ENCODE assay signal across 16 mouse cellular contexts in the genomic region with DNA sequence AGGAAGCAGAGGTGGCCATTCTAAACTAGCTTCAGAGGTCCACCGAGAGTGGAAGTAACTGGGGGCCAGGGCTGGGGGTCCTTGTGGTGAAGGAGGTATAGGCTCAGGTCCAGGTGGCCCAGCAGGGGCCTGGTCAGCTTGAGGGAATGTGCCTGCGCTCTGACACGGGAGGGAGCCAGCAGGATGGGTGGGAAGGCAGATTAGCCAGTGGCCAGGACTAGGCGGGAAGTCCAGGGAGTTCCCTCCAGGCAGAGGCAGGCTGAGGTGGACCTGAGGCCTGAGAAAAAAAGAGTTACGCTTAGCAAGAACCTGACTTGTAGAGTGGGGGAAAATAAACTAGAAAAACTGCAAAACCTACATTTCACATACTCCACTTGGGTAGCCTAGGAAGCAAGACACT. TPM values are rescaled to one million over a fixed set of nuclear protein-coding genes. Genes with fewer than 3 reads are reported as not detected.
A peak's percentile ranks its signal among the peaks of the same experiment; 100 is the strongest.
DNase-seq lines count a peak whose midpoint lies in the region; ATAC-seq and TF ChIP-seq lines count a peak whose summit lies in the region.
"Had no signal": no experiment of that assay in that cellular context is flagged by ENCODE, and none has a peak within 500 bp of the region (broad histone marks: within the 10 kb centered on the region; RNA-seq: fewer than 3 reads in every experiment).

No protein-coding gene starts in this region.

- no peak overlapping the region for H3K4me3 ChIP-seq in kidney, embryonic 15.5 days (replicated peaks)
- H3K4me3 ChIP-seq in stomach, embryonic 16.5 days (replicated peaks; ENCODE audit: low read length), result no peak overlapping the region
- no peak overlapping the region for H3K4me3 ChIP-seq in stomach, postnatal 0 days (ENCODE audit: low read depth, low read length)
- H3K4me3 ChIP-seq in small intestine, adult 2 months (ENCODE audit: low read depth, low read length), result no peak overlapping the region
- no peak overlapping the region for H3K4me3 ChIP-seq in forebrain, embryonic 16.5 days (replicated peaks; ENCODE audit: low read length)
- H3K4me3 ChIP-seq: embryonic facial prominence, embryonic 15.5 days; forebrain, embryonic 15.5 days; midbrain, embryonic 15.5 days; neural tube, embryonic 13.5 days; stomach, embryonic 15.5 days had no signal

- H3K9me3 ChIP-seq in kidney, embryonic 15.5 days (replicated peaks), result no peaks in the 10 kb centered on the region
- H3K9me3 ChIP-seq in stomach, embryonic 16.5 days (replicated peaks; ENCODE audit: control insufficient read depth, low read length), result no peaks in the 10 kb centered on the region
- no peaks in the 10 kb centered on the region for H3K9me3 ChIP-seq in stomach, postnatal 0 days (ENCODE audit: control insufficient read depth, low read length)
- no peaks in the 10 kb centered on the region for H3K9me3 ChIP-seq in forebrain, embryonic 16.5 days (ENCODE audit: control insufficient read depth, low read length)
- H3K9me3 ChIP-seq: embryonic facial prominence, embryonic 15.5 days; forebrain, embryonic 15.5 days; midbrain, embryonic 15.5 days; neural tube, embryonic 13.5 days; stomach, embryonic 15.5 days had no signal

- 0 out of 2 replicates have a peak, but pooled peaks have one; percentile 40 for ATAC-seq in kidney, embryonic 15.5 days (replicated peaks; ENCODE audit: low FRiP score)
- ATAC-seq in stomach, embryonic 16.5 days (ENCODE audit: insufficient read depth, low FRiP score), result no peak
- ATAC-seq in stomach, postnatal 0 days (ENCODE audit: low FRiP score, low TSS enrichment), result no peak
- ATAC-seq in forebrain, embryonic 16.5 days, result no peak
- ATAC-seq: forebrain, embryonic 15.5 days; midbrain, embryonic 15.5 days had no signal

- no peak for TF ChIP-seq EP300 in stomach, postnatal 0 days (optimal IDR thresholded peaks at IDR 0.05)

- H3K36me3 ChIP-seq in kidney, embryonic 15.5 days, result no peaks in the 10 kb centered on the region
- H3K36me3 ChIP-seq in stomach, embryonic 16.5 days (ENCODE audit: control insufficient read depth, insufficient read depth, low read length), result no peaks in the 10 kb centered on the region
- H3K36me3 ChIP-seq in stomach, postnatal 0 days (ENCODE audit: control insufficient read depth, insufficient read depth, low read length), result no peaks in the 10 kb centered on the region
- H3K36me3 ChIP-seq in small intestine, adult 2 months (ENCODE audit: control insufficient read depth, insufficient read depth, low read length), result no peaks in the 10 kb centered on the region
- no peaks in the 10 kb centered on the region for H3K36me3 ChIP-seq in forebrain, embryonic 16.5 days (ENCODE audit: control insufficient read depth, insufficient read depth)
- H3K36me3 ChIP-seq: embryonic facial prominence, embryonic 15.5 days; forebrain, embryonic 15.5 days; midbrain, embryonic 15.5 days; neural tube, embryonic 13.5 days; stomach, embryonic 15.5 days had no signal

- peak overlapping the region; percentile 39 for H3K4me2 ChIP-seq in kidney, embryonic 15.5 days
- H3K4me2 ChIP-seq in stomach, embryonic 16.5 days (ENCODE audit: low read depth, low read length), result peak overlapping the region; percentile 20; the same call in 1 of the 2 replicates
- H3K4me2 ChIP-seq in stomach, postnatal 0 days (replicated peaks; ENCODE audit: low read depth), result no peak overlapping the region; the same call in 1 of the 2 replicates
- no peak overlapping the region for H3K4me2 ChIP-seq in forebrain, embryonic 16.5 days (ENCODE audit: low read length)
- H3K4me2 ChIP-seq: embryonic facial prominence, embryonic 15.5 days; forebrain, embryonic 15.5 days; midbrain, embryonic 15.5 days; neural tube, embryonic 13.5 days; stomach, embryonic 15.5 days had no signal

- TF ChIP-seq CTCF in stomach, postnatal 0 days (IDR thresholded peaks at IDR 0.05; ENCODE audit: low read depth), result no peak
- no peak for TF ChIP-seq CTCF in small intestine, adult 2 months (IDR thresholded peaks at IDR 0.05; ENCODE audit: extremely low read depth, insufficient read length, insufficient replicate concordance, low read depth, low read length)

- no peaks in the 10 kb centered on the region for H3K27me3 ChIP-seq in kidney, embryonic 15.5 days
- no peaks in the 10 kb centered on the region for H3K27me3 ChIP-seq in stomach, embryonic 16.5 days (ENCODE audit: control insufficient read depth, insufficient read depth, low read length)
- no peaks in the 10 kb centered on the region for H3K27me3 ChIP-seq in stomach, postnatal 0 days (ENCODE audit: control insufficient read depth, insufficient read depth, low read length)
- no peaks in the 10 kb centered on the region for H3K27me3 ChIP-seq in small intestine, adult 2 months (ENCODE audit: control insufficient read depth, insufficient read depth, low read length)
- no peaks in the 10 kb centered on the region for H3K27me3 ChIP-seq in forebrain, embryonic 16.5 days (replicated peaks; ENCODE audit: control insufficient read depth, insufficient read depth, low read length)
- H3K27me3 ChIP-seq: embryonic facial prominence, embryonic 15.5 days; forebrain, embryonic 15.5 days; midbrain, embryonic 15.5 days; neural tube, embryonic 13.5 days; stomach, embryonic 15.5 days had no signal

- no peak for TF ChIP-seq POLR2A in small intestine, adult 2 months (IDR thresholded peaks at IDR 0.05; ENCODE audit: low read depth, low read length)

- peak overlapping the region; percentile 67; the same call in 1 of the 2 replicates for H3K27ac ChIP-seq in kidney, embryonic 15.5 days
- H3K27ac ChIP-seq in stomach, embryonic 16.5 days (ENCODE audit: low read length), result no peak overlapping the region
- H3K27ac ChIP-seq in stomach, postnatal 0 days (replicated peaks), result no peak overlapping the region
- 0 out of 2 replicates have a peak overlapping the region, but pooled peaks have one; percentile 9 for H3K27ac ChIP-seq in small intestine, adult 2 months (ENCODE audit: insufficient read depth, low read depth, low read length)
- H3K27ac ChIP-seq in forebrain, embryonic 16.5 days (ENCODE audit: low read length), result no peak overlapping the region
- H3K27ac ChIP-seq: embryonic facial prominence, embryonic 15.5 days; forebrain, embryonic 15.5 days; midbrain, embryonic 15.5 days; neural tube, embryonic 13.5 days; stomach, embryonic 15.5 days had no signal

- H3K9ac ChIP-seq in kidney, embryonic 15.5 days, result no peak overlapping the region
- H3K9ac ChIP-seq in stomach, embryonic 16.5 days (ENCODE audit: low read length), result no peak overlapping the region
- no peak overlapping the region for H3K9ac ChIP-seq in stomach, postnatal 0 days (ENCODE audit: low read length)
- H3K9ac ChIP-seq in forebrain, embryonic 16.5 days (replicated peaks; ENCODE audit: low read depth, low read length), result no peak overlapping the region
- H3K9ac ChIP-seq: embryonic facial prominence, embryonic 15.5 days; forebrain, embryonic 15.5 days; midbrain, embryonic 15.5 days; neural tube, embryonic 13.5 days; stomach, embryonic 15.5 days had no signal

- no peak for DNase-seq in kidney, postnatal 14 days
- DNase-seq in stomach, postnatal 0 days (ENCODE audit: low spot score), result no peak
- DNase-seq in heart, postnatal 4 days, result peak; percentile 29
- DNase-seq in testis, postnatal 14 days (ENCODE audit: low spot score), result no peak
- DNase-seq: left cerebral cortex, postnatal 4 days had no signal

- WGBS in kidney, embryonic 15.5 days, result 60% methylated on average over 5 of the region's 5 CpGs
- WGBS in stomach, embryonic 16.5 days, result 57% methylated on average over 5 of the region's 5 CpGs
- 73% methylated on average over 5 of the region's 5 CpGs for WGBS in stomach, postnatal 0 days
- WGBS in small intestine, adult 2 months, result 82% methylated on average over 5 of the region's 5 CpGs
- WGBS in forebrain, embryonic 16.5 days, result 74% methylated on average over 5 of the region's 5 CpGs

- peaks cover 16% of the 10 kb centered on the region for H3K4me1 ChIP-seq in kidney, embryonic 15.5 days
- H3K4me1 ChIP-seq in stomach, embryonic 16.5 days (ENCODE audit: control insufficient read depth, insufficient read depth, low read length), result 0 out of 2 replicates have a peak, but pooled peaks cover 5% of the 10 kb centered on the region
- no peaks in the 10 kb centered on the region for H3K4me1 ChIP-seq in stomach, postnatal 0 days (replicated peaks; ENCODE audit: control insufficient read depth, insufficient read depth)
- peaks cover 22% of the 10 kb centered on the region for H3K4me1 ChIP-seq in small intestine, adult 2 months (ENCODE audit: control insufficient read depth, insufficient read depth, insufficient read length, low read length)
- no peaks in the 10 kb centered on the region for H3K4me1 ChIP-seq in forebrain, embryonic 16.5 days (replicated peaks; ENCODE audit: control insufficient read depth, insufficient read depth, low read length)
- H3K4me1 ChIP-seq: forebrain, embryonic 15.5 days; midbrain, embryonic 15.5 days had no signal

RNA-seq across cellular contexts. Expression of a gene that starts 39.6 kb away (rescaled TPM):
- polyA plus RNA-seq in kidney, embryonic 15.5 days (2015; fragmentation: Nextera tagmentation; extraction: Ambion mirVana), result 59.3 and 66.5 TPM in 2 replicates
- 51.7 and 55.0 TPM in 2 replicates for polyA plus RNA-seq in stomach, embryonic 16.5 days (2015; fragmentation: Nextera tagmentation; extraction: Ambion mirVana)
- 20.2 and 20.4 TPM in 2 replicates for polyA plus RNA-seq in stomach, postnatal 0 days (2015; fragmentation: Nextera tagmentation; extraction: Ambion mirVana)
- total RNA-seq in heart, postnatal 4 days (2021), result 100 to 1,000 TPM; 183 TPM
- 6.3 and 10.7 TPM in 2 replicates for polyA plus RNA-seq in small intestine, adult 2 months (2012; rRNA removed)
- 14.7 and 18.3 TPM in 2 replicates for polyA plus RNA-seq in forebrain, embryonic 16.5 days (2015; fragmentation: Nextera tagmentation; extraction: Ambion mirVana)

RNA-seq across cellular contexts. Expression of a gene that starts 40.2 kb away (rescaled TPM):
- 1.0 and 1.7 TPM in 2 replicates for polyA plus RNA-seq in kidney, embryonic 15.5 days (2015; fragmentation: Nextera tagmentation; extraction: Ambion mirVana)
- polyA plus RNA-seq in stomach, embryonic 16.5 days (2015; fragmentation: Nextera tagmentation; extraction: Ambion mirVana), result 3.1 TPM in 2 replicates
- polyA plus RNA-seq in stomach, postnatal 0 days (2015; fragmentation: Nextera tagmentation; extraction: Ambion mirVana), result 2.2 and 2.8 TPM in 2 replicates
- under 1 TPM; 0.55 to 0.86 TPM for total RNA-seq in heart, postnatal 4 days (2021)
- 0.30 and 0.77 TPM in 2 replicates for polyA plus RNA-seq in small intestine, adult 2 months (2012; rRNA removed)
- polyA plus RNA-seq in forebrain, embryonic 16.5 days (2015; fragmentation: Nextera tagmentation; extraction: Ambion mirVana), result 0.35 and 0.72 TPM in 2 replicates
- total RNA-seq: layer of hippocampus, postnatal 14 days; MEL had no signal

Comparison
In these comparisons a context has a peak if more than half of its experiments do, and no peak if none do; other contexts are left out.
1. H3K4me2 ChIP-seq: peak in kidney, embryonic 15.5 days (single experiment) and stomach, embryonic 16.5 days (single experiment); none in stomach, postnatal 0 days (single experiment) and forebrain, embryonic 16.5 days (single experiment).
2. H3K27ac ChIP-seq: peak in kidney, embryonic 15.5 days (single experiment) and small intestine, adult 2 months (single experiment); none in stomach, embryonic 16.5 days (single experiment), stomach, postnatal 0 days (single experiment) and forebrain, embryonic 16.5 days (single experiment).